Mouse (Mus musculus): Measurements from ENCODE around the gene Cks1b. TPM values are rescaled to one million over a fixed set of nuclear protein-coding genes. Genes with fewer than 3 reads are reported as not detected.

Gene Cks1b
- polyA plus RNA-seq, 2 experiments from 2014 or later: 21.6 to 40.2 TPM

GRCm38 (mm10) chr3:89395806-89396653 is 22.2 kb downstream of the Cks1b start:
- ATAC-seq: no peak

- ATAC-seq: no peak
Observed at GRCm38 (mm10) chr3:89395419-89395805, 22.8 kb downstream of the Cks1b start.

GRCm38 (mm10) chr3:89394894-89395256 is 23.3 kb downstream of the Cks1b start:
- ATAC-seq: no peak

- ATAC-seq: peak; percentile 13
Observed at GRCm38 (mm10) chr3:89394006-89394893, 23.9 kb downstream of the Cks1b start, which contains the start of gene Zbtb7b. Gene Zbtb7b, minus strand, starts transcription at chr3:89394776.

- ATAC-seq: peak; percentile 78
Observed at GRCm38 (mm10) chr3:89393605-89394004, 24.6 kb downstream of the Cks1b start.

GRCm38 (mm10) chr3:89392871-89393311 is 25.3 kb downstream of the Cks1b start:
- no peak for ATAC-seq

GRCm38 (mm10) chr3:89391663-89392511 is 26.3 kb downstream of the Cks1b start:
- no peak for ATAC-seq

GRCm38 (mm10) chr3:89390699-89391662 is 27.2 kb downstream of the Cks1b start:
- ATAC-seq: no peak

GRCm38 (mm10) chr3:89390111-89390515 is 28.1 kb downstream of the Cks1b start:
- no peak for ATAC-seq

GRCm38 (mm10) chr3:89388901-89389740 is 29.1 kb downstream of the Cks1b start:
- ATAC-seq: peak; percentile 56

GRCm38 (mm10) chr3:89388134-89388881 is 29.9 kb downstream of the Cks1b start:
- no peak for ATAC-seq

- ATAC-seq: no peak
Observed at GRCm38 (mm10) chr3:89387632-89388031, 30.6 kb downstream of the Cks1b start.

- ATAC-seq: peak; percentile 7
Observed at GRCm38 (mm10) chr3:89386438-89387420, 31.5 kb downstream of the Cks1b start.

GRCm38 (mm10) chr3:89385451-89385850 is 32.7 kb downstream of the Cks1b start:
- no peak for ATAC-seq

- ATAC-seq: no peak
Observed at GRCm38 (mm10) chr3:89384331-89385076, 33.7 kb downstream of the Cks1b start.

GRCm38 (mm10) chr3:89383651-89384255 is 34.4 kb downstream of the Cks1b start:
- no peak for ATAC-seq

- no peak for ATAC-seq
Observed at GRCm38 (mm10) chr3:89382950-89383349, 35.2 kb downstream of the Cks1b start.
